In the genomic region with DNA sequence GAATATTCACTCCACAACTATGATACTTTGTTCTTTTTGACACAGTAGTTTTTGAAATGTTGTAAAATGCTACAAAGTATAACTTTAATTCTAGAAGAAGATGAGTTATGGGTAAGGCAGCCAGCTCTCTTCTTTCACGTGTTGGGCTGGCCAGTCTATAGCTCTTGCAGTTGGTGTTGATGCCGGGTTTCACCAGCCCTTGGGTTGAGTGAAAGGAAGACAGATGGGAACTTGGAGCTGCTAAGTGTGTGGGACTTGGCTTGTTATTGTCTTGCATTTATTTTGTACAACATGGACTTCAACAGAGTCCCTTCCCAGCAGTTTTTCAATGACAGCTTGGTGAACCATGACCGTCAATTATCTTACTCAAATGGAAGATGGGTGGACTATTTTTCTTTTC, we compare ENCODE assay signal across 17 mouse cellular contexts. TPM values are rescaled to one million over a fixed set of nuclear protein-coding genes. Genes with fewer than 3 reads are reported as not detected.
"Had no signal": no experiment of that assay in that cellular context is flagged by ENCODE, and none has a peak within 500 bp of the region (broad histone marks: within the 10 kb centered on the region; RNA-seq: fewer than 3 reads in every experiment).

No protein-coding gene starts in this region.

- H3K4me2 ChIP-seq: lung, embryonic 15.5 days; midbrain, embryonic 11.5 days; midbrain, embryonic 13.5 days; midbrain, embryonic 15.5 days; neural tube, embryonic 12.5 days; stomach, embryonic 15.5 days had no signal

- H3K9me3 ChIP-seq: lung, embryonic 15.5 days; megakaryocyte, embryonic 14.5 days; midbrain, embryonic 13.5 days; midbrain, embryonic 15.5 days; neural tube, embryonic 12.5 days; stomach, embryonic 15.5 days had no signal

- ATAC-seq: lung, postnatal 0 days; midbrain, embryonic 13.5 days; midbrain, embryonic 15.5 days had no signal

- H3K36me3 ChIP-seq: lung, embryonic 15.5 days; midbrain, embryonic 13.5 days; midbrain, embryonic 15.5 days; neural tube, embryonic 12.5 days; stomach, embryonic 15.5 days had no signal

- H3K9ac ChIP-seq: lung, embryonic 15.5 days; midbrain, embryonic 13.5 days; midbrain, embryonic 15.5 days; neural tube, embryonic 12.5 days; stomach, embryonic 15.5 days had no signal

- H3K27me3 ChIP-seq: lung, embryonic 15.5 days; midbrain, embryonic 13.5 days; midbrain, embryonic 15.5 days; neural tube, embryonic 12.5 days; stomach, embryonic 15.5 days had no signal

- DNase-seq: lung, adult 2 months; lung, postnatal 14 days; lung, postnatal 36 days; right cerebral cortex, postnatal 14 days; thymus, adult 2 months; thymus, postnatal 25 days; thymus, postnatal 4 days had no signal

- H3K27ac ChIP-seq: lung, embryonic 15.5 days; macrophage; midbrain, embryonic 13.5 days; midbrain, embryonic 15.5 days; neural tube, embryonic 12.5 days; stomach, embryonic 15.5 days; stomach, postnatal 0 days had no signal

- H3K4me1 ChIP-seq: lung, embryonic 15.5 days; megakaryocyte, embryonic 14.5 days; midbrain, embryonic 13.5 days; midbrain, embryonic 15.5 days; neural tube, embryonic 12.5 days; stomach, embryonic 15.5 days had no signal

- H3K4me3 ChIP-seq: lung, embryonic 15.5 days; megakaryocyte, embryonic 14.5 days; midbrain, embryonic 13.5 days; midbrain, embryonic 15.5 days; neural tube, embryonic 12.5 days; stomach, embryonic 15.5 days had no signal

RNA-seq across cellular contexts. Expression of a gene that starts 16.2 kb away (rescaled TPM):
- polyA plus RNA-seq: macrophage had no signal
